Mouse (Mus musculus) urinary bladder, postnatal 10 days (tissue): ENCODE results near the gene Stac3.

Experiments
- DNase-seq: peaks from one replicate; pipeline ENCODE4 v3.0.0; 2022; ENCODE audit warnings: low spot score

The Stac3 gene

GRCm38 (mm10) chr10:127500894-127501893 is at the start of gene Stac3:
TSS of gene Stac3 (plus strand) at chr10:127501686.
- DNase-seq, result no peak

GRCm38 (mm10) chr10:127453701-127454100 is 47.8 kb upstream of the Stac3 start:
- no peak for DNase-seq

GRCm38 (mm10) chr10:127462411-127463096 is 38.9 kb upstream of the Stac3 start:
- no peak for DNase-seq

- DNase-seq, result no peak
These were observed 30.1 kb upstream of the Stac3 start for GRCm38 (mm10) chr10:127471281-127471988.

GRCm38 (mm10) chr10:127472722-127473121 is 28.8 kb upstream of the Stac3 start:
- no peak for DNase-seq

GRCm38 (mm10) chr10:127475175-127475574 is 26.3 kb upstream of the Stac3 start:
- DNase-seq, result no peak

- DNase-seq, result no peak
These were observed 24.9 kb upstream of the Stac3 start for GRCm38 (mm10) chr10:127476541-127476940.

- no peak for DNase-seq
These were observed 24.2 kb upstream of the Stac3 start for GRCm38 (mm10) chr10:127477301-127477700.

- no peak for DNase-seq
These were observed 22.4 kb upstream of the Stac3 start for GRCm38 (mm10) chr10:127479131-127479530.

GRCm38 (mm10) chr10:127480833-127481813 is 20.4 kb upstream of the Stac3 start:
- no peak for DNase-seq

GRCm38 (mm10) chr10:127485235-127485634 is 16.3 kb upstream of the Stac3 start:
- no peak for DNase-seq

- DNase-seq, result no peak
These were observed 12.6 kb upstream of the Stac3 start for GRCm38 (mm10) chr10:127488856-127489255.

- no peak for DNase-seq
These were observed 11.0 kb upstream of the Stac3 start for GRCm38 (mm10) chr10:127490160-127491127.

- no peak for DNase-seq
These were observed 10.4 kb upstream of the Stac3 start for GRCm38 (mm10) chr10:127491128-127491512.

GRCm38 (mm10) chr10:127492118-127492517 is 9.4 kb upstream of the Stac3 start:
- no peak for DNase-seq

GRCm38 (mm10) chr10:127496156-127496555 is 5.3 kb upstream of the Stac3 start:
- DNase-seq, result no peak

GRCm38 (mm10) chr10:127499516-127499915 is 2.0 kb upstream of the Stac3 start:
- DNase-seq, result no peak

- no peak for DNase-seq
These were observed 1.4 kb upstream of the Stac3 start for GRCm38 (mm10) chr10:127500042-127500441.

GRCm38 (mm10) chr10:127508239-127508638 is 6.8 kb downstream of the Stac3 start:
- DNase-seq, result no peak
